Mouse (Mus musculus): ENCODE measurements around the gene Rnf167. TPM values are rescaled to one million over a fixed set of nuclear protein-coding genes. Genes with fewer than 3 reads are reported as not detected.

Rnf167 gene
- polyA plus RNA-seq, 1 experiment from 2014 or later, result 135 TPM

GRCm38 (mm10) chr11:70656964-70657363, 9.9 kb downstream of the Rnf167 start, which contains the start of gene Eno3:
TSS of gene Eno3 (plus strand) at chr11:70657202.
- peaks cover 24% of the 10 kb centered on the region for H3K36me3 ChIP-seq
- H3K4me2 ChIP-seq, result peak within 1 kb of the TSS; percentile 97
- H3K27ac ChIP-seq, result peak within 1 kb of the TSS; percentile 97
- H3K4me3 ChIP-seq, result peak within 1 kb of the TSS; percentile 100
- H3K4me1 ChIP-seq, result peaks cover 46% of the 10 kb centered on the region
- no peak for ATAC-seq (ENCODE audit: insufficient number of reproducible peaks, insufficient read depth, low FRiP score, low TSS enrichment, low read depth)
- H3K9ac ChIP-seq, result peak within 1 kb of the TSS; percentile 100
- H3K9me3 ChIP-seq, result no peaks in the 10 kb centered on the region
- no peaks in the 10 kb centered on the region for H3K27me3 ChIP-seq
- WGBS, result 12% methylated on average over 3 of the region's 3 CpGs

- peak overlapping the region; percentile 97 for H3K27ac ChIP-seq
- no peak overlapping the region for H3K4me3 ChIP-seq
- peaks cover 24% of the 10 kb centered on the region for H3K36me3 ChIP-seq
- peaks cover 39% of the 10 kb centered on the region for H3K4me1 ChIP-seq
- 44% methylated on average over 6 of the region's 6 CpGs for WGBS
- H3K4me2 ChIP-seq, result peak overlapping the region; percentile 97; the same call in 1 of the 2 replicates
- peak overlapping the region; percentile 100; the same call in 1 of the 2 replicates for H3K9ac ChIP-seq
- H3K27me3 ChIP-seq, result no peaks in the 10 kb centered on the region
- no peaks in the 10 kb centered on the region for H3K9me3 ChIP-seq
- no peak for ATAC-seq (ENCODE audit: insufficient number of reproducible peaks, insufficient read depth, low FRiP score, low TSS enrichment, low read depth)
Measured at GRCm38 (mm10) chr11:70657573-70657972, 10.5 kb downstream of the Rnf167 start.

DNA sequence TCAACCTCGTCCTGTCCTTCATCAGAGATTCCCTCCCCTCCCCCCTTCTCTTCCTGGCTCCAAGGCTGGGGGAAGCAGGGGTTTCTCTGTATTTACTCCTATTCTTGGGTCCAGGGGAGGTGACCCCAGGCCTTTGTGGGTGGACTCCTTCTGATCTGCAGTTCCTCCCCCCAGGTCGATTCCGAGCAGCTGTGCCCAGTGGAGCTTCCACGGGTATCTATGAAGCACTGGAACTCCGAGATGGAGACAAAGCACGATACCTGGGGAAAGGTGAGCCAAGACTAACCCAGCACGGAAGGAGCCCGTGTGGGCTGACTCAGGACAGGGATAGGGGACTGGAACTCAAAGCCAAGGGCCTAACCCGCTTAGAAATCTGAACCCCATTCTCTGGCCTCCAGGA, 11.0 kb downstream of the Rnf167 start:
- Histone ChIP-seq H3K9ac (0 out of 2 replicates have a peak overlapping the region, but pooled peaks have one; percentile 100), H3K4me2 (0 out of 2 replicates have a peak overlapping the region, but pooled peaks have one; percentile 97), H3K36me3 (peaks cover 24% of the 10 kb centered on the region), H3K27me3 (no peaks in the 10 kb centered on the region), H3K9me3 (no peaks in the 10 kb centered on the region), H3K4me3 (no peak overlapping the region), H3K27ac (peak overlapping the region; percentile 14; the same call in 1 of the 2 replicates), H3K4me1 (peaks cover 35% of the 10 kb centered on the region)
- ATAC-seq (ENCODE audit: insufficient number of reproducible peaks, insufficient read depth, low FRiP score, low TSS enrichment, low read depth), result no peak
- WGBS, result 47% methylated on average over 9 of the region's 9 CpGs

DNA sequence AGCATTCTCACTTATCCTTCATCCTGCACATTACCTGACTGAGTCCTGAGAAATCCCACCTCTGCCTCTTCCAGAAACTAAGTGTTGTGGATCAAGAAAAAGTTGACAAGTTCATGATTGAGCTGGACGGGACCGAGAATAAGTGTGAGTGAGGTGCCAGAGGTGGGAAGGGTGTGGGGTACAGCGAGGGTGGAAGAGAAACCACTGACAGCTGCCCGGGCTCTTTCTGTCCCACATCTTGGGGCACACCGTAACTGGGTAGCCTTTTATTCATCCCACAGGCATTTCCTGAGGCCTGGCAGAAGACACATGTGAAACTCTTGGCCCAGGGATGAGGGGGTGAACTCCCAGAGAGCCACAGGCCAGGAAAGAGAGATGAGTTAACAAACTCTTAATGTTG, 11.5 kb downstream of the Rnf167 start:
- Histone ChIP-seq H3K4me3 (no peak overlapping the region), H3K9ac (0 out of 2 replicates have a peak overlapping the region, but pooled peaks have one; percentile 100), H3K4me2 (0 out of 2 replicates have a peak overlapping the region, but pooled peaks have one; percentile 5), H3K27me3 (no peaks in the 10 kb centered on the region), H3K27ac (peak overlapping the region; percentile 14; the same call in 1 of the 2 replicates), H3K36me3 (peaks cover 29% of the 10 kb centered on the region), H3K4me1 (peaks cover 34% of the 10 kb centered on the region), H3K9me3 (no peaks in the 10 kb centered on the region)
- 76% methylated on average over 5 of the region's 5 CpGs for WGBS
- no peak for ATAC-seq (ENCODE audit: insufficient number of reproducible peaks, insufficient read depth, low FRiP score, low TSS enrichment, low read depth)

DNA sequence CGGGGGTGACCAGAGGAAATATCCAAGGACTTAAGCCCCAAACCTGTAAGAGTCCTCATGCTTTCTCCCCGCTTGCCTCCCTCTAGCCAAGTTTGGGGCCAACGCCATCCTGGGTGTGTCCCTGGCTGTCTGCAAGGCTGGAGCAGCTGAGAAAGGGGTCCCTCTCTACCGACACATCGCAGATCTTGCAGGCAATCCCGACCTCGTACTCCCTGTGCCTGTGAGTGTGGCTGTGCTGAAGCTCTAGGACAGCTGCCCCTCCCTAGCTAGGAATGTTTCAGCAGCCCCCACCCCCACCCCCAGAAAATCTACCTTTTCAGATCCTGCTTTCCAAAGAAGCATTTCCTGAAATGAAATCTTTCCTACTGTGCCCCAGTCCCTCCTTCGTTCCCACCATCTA, 11.9 kb downstream of the Rnf167 start:
- 69% methylated on average over 8 of the region's 8 CpGs for WGBS
- Histone ChIP-seq H3K4me1 (peaks cover 34% of the 10 kb centered on the region), H3K9ac (0 out of 2 replicates have a peak overlapping the region, but pooled peaks have one; percentile 100), H3K36me3 (peaks cover 34% of the 10 kb centered on the region), H3K4me3 (no peak overlapping the region), H3K9me3 (no peaks in the 10 kb centered on the region), H3K4me2 (0 out of 2 replicates have a peak overlapping the region, but pooled peaks have one; percentile 5), H3K27me3 (no peaks in the 10 kb centered on the region), H3K27ac (peak overlapping the region; percentile 14; the same call in 1 of the 2 replicates)
- ATAC-seq (ENCODE audit: insufficient number of reproducible peaks, insufficient read depth, low FRiP score, low TSS enrichment, low read depth), result no peak

DNA sequence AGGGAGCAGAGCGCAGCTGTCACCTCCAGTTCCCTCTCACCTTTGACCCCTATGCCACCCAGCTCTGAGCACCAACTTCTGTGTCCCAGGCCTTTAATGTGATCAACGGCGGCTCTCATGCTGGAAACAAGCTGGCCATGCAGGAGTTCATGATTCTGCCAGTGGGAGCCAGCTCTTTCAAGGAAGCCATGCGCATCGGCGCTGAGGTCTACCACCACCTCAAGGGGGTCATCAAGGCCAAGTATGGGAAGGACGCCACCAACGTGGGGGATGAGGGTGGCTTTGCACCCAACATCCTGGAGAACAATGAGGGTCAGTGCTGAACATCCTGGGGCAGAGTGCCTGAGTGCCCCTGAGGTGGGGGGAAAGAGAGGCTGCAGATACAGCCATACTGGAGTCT, 13.5 kb downstream of the Rnf167 start:
- H3K4me1 ChIP-seq, result peaks cover 33% of the 10 kb centered on the region
- ATAC-seq (ENCODE audit: insufficient number of reproducible peaks, insufficient read depth, low FRiP score, low TSS enrichment, low read depth), result no peak
- no peak overlapping the region for H3K27ac ChIP-seq
- peaks cover 50% of the 10 kb centered on the region for H3K36me3 ChIP-seq
- no peaks in the 10 kb centered on the region for H3K9me3 ChIP-seq
- H3K9ac ChIP-seq, result no peak overlapping the region
- no peak overlapping the region for H3K4me3 ChIP-seq
- 87% methylated on average over 8 of the region's 8 CpGs for WGBS
- H3K27me3 ChIP-seq, result no peaks in the 10 kb centered on the region
- no peak overlapping the region for H3K4me2 ChIP-seq

DNA sequence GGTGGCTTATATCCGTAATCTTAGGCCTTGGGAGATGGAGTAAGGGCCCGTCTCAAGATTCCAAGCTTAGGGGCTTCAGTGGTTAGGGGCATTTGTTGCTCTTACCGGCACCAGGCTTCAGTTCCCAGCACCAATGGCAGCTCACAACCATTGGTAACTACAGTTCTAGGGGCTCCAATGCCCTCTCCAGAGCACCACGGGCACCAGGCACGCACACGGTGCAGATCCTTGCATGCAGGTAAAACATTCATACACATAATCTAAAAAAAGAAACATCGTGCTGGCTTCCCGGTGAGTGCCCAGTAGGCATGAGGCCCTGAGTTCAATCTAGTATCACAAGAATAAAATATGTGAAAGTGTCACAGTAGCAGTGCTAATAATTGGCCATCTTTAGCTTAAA, 16.1 kb downstream of the Rnf167 start:
- Histone ChIP-seq H3K36me3 (peaks cover 61% of the 10 kb centered on the region), H3K4me3 (no peak overlapping the region), H3K4me1 (peaks cover 21% of the 10 kb centered on the region), H3K4me2 (no peak overlapping the region), H3K27me3 (no peaks in the 10 kb centered on the region), H3K27ac (no peak overlapping the region), H3K9me3 (no peaks in the 10 kb centered on the region), H3K9ac (no peak overlapping the region)
- WGBS, result 90% methylated on average over 8 of the region's 8 CpGs
- ATAC-seq (ENCODE audit: insufficient number of reproducible peaks, insufficient read depth, low FRiP score, low TSS enrichment, low read depth), result no peak

GRCm38 (mm10) chr11:70663957-70664356, 16.9 kb downstream of the Rnf167 start:
- H3K27ac ChIP-seq, result no peak overlapping the region
- H3K36me3 ChIP-seq, result peaks cover 61% of the 10 kb centered on the region
- H3K4me3 ChIP-seq, result no peak overlapping the region
- no peak for ATAC-seq (ENCODE audit: insufficient number of reproducible peaks, insufficient read depth, low FRiP score, low TSS enrichment, low read depth)
- H3K4me1 ChIP-seq, result peaks cover 14% of the 10 kb centered on the region
- no peak overlapping the region for H3K4me2 ChIP-seq
- WGBS, result 88% methylated on average over 6 of the region's 6 CpGs
- no peaks in the 10 kb centered on the region for H3K27me3 ChIP-seq
- H3K9me3 ChIP-seq, result no peaks in the 10 kb centered on the region
- no peak overlapping the region for H3K9ac ChIP-seq

GRCm38 (mm10) chr11:70664741-70665140, 17.7 kb downstream of the Rnf167 start:
- H3K27ac ChIP-seq, result no peak overlapping the region
- H3K4me3 ChIP-seq, result no peak overlapping the region
- no peaks in the 10 kb centered on the region for H3K27me3 ChIP-seq
- WGBS, result 92% methylated on average over 9 of the region's 9 CpGs
- H3K9me3 ChIP-seq, result no peaks in the 10 kb centered on the region
- ATAC-seq (ENCODE audit: insufficient number of reproducible peaks, insufficient read depth, low FRiP score, low TSS enrichment, low read depth), result no peak
- no peak overlapping the region for H3K9ac ChIP-seq
- H3K4me2 ChIP-seq, result no peak overlapping the region
- H3K4me1 ChIP-seq, result peaks cover 14% of the 10 kb centered on the region
- H3K36me3 ChIP-seq, result peaks cover 61% of the 10 kb centered on the region

DNA sequence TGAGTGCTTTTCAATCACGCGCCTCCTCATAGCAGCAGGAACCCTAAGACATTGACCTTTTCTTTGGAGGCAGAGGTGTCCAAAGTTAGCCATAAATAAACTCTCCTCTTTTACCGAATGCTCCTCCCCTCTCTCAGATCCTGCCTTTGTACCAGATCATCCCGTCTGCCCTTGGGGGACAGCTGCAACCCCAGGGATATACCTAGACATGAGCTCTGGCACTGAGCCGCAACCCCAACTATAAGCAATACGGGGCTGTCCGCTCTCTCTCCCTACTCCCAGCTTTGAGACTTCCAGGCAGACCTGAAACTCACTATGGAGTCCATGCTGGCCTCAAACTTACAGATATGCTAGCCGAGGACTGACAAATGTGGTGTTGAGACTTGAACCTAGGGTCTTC, 19.7 kb downstream of the Rnf167 start:
- peaks cover 30% of the 10 kb centered on the region for H3K4me1 ChIP-seq
- no peak overlapping the region for H3K27ac ChIP-seq
- H3K4me3 ChIP-seq, result no peak overlapping the region
- H3K9ac ChIP-seq, result no peak overlapping the region
- no peaks in the 10 kb centered on the region for H3K9me3 ChIP-seq
- no peak for ATAC-seq (ENCODE audit: insufficient number of reproducible peaks, insufficient read depth, low FRiP score, low TSS enrichment, low read depth)
- H3K4me2 ChIP-seq, result no peak overlapping the region
- H3K27me3 ChIP-seq, result no peaks in the 10 kb centered on the region
- H3K36me3 ChIP-seq, result peaks cover 51% of the 10 kb centered on the region
- 96% methylated on average over 8 of the region's 8 CpGs for WGBS

DNA sequence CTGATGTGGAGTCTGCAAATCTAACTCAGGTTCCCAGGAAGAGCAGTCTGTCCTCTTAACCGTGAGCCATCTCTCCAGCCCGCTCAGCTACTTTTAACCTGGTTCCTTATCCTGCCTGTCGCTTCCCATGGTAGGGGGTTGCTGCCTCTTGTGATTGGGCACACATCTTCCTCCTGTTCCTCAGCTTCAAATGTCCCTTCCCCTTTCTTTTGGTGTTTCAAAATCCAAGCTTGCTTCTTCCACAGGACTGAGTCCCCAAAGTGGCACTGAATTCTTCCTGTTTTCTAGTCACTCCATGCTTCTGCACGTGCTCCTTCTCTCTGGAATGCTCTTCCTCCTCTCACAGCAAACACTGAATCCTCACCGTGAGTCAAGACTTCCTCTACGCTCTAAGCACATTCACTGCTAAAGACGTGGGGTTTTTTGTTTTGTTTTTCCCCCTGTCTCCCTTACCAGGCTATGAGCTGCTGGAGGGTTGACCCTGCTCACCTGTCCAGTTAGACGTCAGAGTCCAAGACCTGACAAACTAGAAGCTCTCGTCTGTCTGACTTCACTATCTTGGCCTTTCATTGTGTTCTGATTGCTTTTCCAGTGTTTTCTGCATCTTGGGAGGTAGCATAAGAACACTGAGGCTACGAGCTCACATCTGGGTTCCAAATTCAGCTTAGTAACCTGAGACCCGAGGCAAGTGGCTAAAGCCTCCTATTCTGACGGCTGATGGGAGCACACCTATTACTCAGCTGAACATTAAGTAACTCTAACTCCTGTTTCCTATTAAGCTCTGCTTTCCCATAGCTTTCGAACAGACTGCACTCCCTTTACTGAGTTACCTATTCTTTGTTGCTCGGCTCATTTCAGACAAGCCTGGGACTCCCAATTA, 20.5 kb downstream of the Rnf167 start:
- no peak for ATAC-seq (ENCODE audit: insufficient number of reproducible peaks, insufficient read depth, low FRiP score, low TSS enrichment, low read depth)
- no peaks in the 10 kb centered on the region for H3K27me3 ChIP-seq
- peaks cover 51% of the 10 kb centered on the region for H3K36me3 ChIP-seq
- H3K4me3 ChIP-seq, result peak overlapping the region; percentile 69
- no peaks in the 10 kb centered on the region for H3K9me3 ChIP-seq
- WGBS, result 45% methylated on average over 14 of the region's 14 CpGs
- H3K27ac ChIP-seq, result peak overlapping the region; percentile 98
- peak overlapping the region; percentile 63 for H3K9ac ChIP-seq
- peak overlapping the region; percentile 82 for H3K4me2 ChIP-seq
- H3K4me1 ChIP-seq, result peaks cover 31% of the 10 kb centered on the region
